ENCODE assay signal across 8 mouse cellular contexts in genomic region chr11:6389483-6389921, GRCm38 (mm10). TPM values are rescaled to one million over a fixed set of nuclear protein-coding genes. Genes with fewer than 3 reads are reported as not detected.
DNase-seq lines count a peak whose midpoint lies in the region; ATAC-seq and TF ChIP-seq lines count a peak whose summit lies in the region.

No protein-coding gene starts in this region.

- peak overlapping the region; percentile 85 for H3K4me2 ChIP-seq in kidney, embryonic 16.5 days (replicated peaks; ENCODE audit: low read depth, low read length)
- peak overlapping the region; percentile 82 for H3K4me2 ChIP-seq in midbrain, embryonic 13.5 days (replicated peaks)

- H3K27ac ChIP-seq in ES-Bruce4 (ENCODE audit: insufficient read depth, low read length): no peak overlapping the region
- peak overlapping the region; percentile 97 for H3K27ac ChIP-seq in kidney, embryonic 16.5 days (ENCODE audit: low read length)
- H3K27ac ChIP-seq in midbrain, embryonic 13.5 days: peak overlapping the region; percentile 95

- 0 out of 2 replicates have a peak, but pooled peaks have one; percentile 28 for ATAC-seq in erythroblast, adult 5-6 weeks (replicated peaks; ENCODE audit: low FRiP score, poor library complexity, severe bottlenecking)
- ATAC-seq in kidney, embryonic 16.5 days (ENCODE audit: low FRiP score, low TSS enrichment): no peak; the same call in 1 of the 2 replicates
- ATAC-seq in midbrain, embryonic 13.5 days: peak; percentile 49

- H3K4me3 ChIP-seq in ES-Bruce4 (ENCODE audit: low read depth, low read length): peak overlapping the region; percentile 99
- peak overlapping the region; percentile 95 for H3K4me3 ChIP-seq in kidney, embryonic 16.5 days (ENCODE audit: low read length)
- peak overlapping the region; percentile 96 for H3K4me3 ChIP-seq in midbrain, embryonic 13.5 days (replicated peaks)

- peak overlapping the region; percentile 96 for H3K9ac ChIP-seq in ES-Bruce4 (ENCODE audit: low read depth, poor library complexity, severe bottlenecking)
- H3K9ac ChIP-seq in kidney, embryonic 16.5 days (replicated peaks; ENCODE audit: low read length): peak overlapping the region; percentile 90
- H3K9ac ChIP-seq in midbrain, embryonic 13.5 days (replicated peaks): peak overlapping the region; percentile 97

- no peaks in the 10 kb centered on the region for H3K36me3 ChIP-seq in ES-Bruce4 (ENCODE audit: control insufficient read depth, insufficient read depth, low read length, poor library complexity, severe bottlenecking)
- H3K36me3 ChIP-seq in kidney, embryonic 16.5 days (ENCODE audit: insufficient read depth, low read length): no peaks in the 10 kb centered on the region
- peaks cover 28% of the 10 kb centered on the region for H3K36me3 ChIP-seq in midbrain, embryonic 13.5 days

- no peak for TF ChIP-seq EP300 in ES-Bruce4 (IDR thresholded peaks at IDR 0.05; ENCODE audit: insufficient read depth, low read depth, low read length)

- no peak for TF ChIP-seq POLR2A in ES-Bruce4 (IDR thresholded peaks at IDR 0.05; ENCODE audit: insufficient read depth, low read length)

- no peaks in the 10 kb centered on the region for H3K9me3 ChIP-seq in ES-Bruce4 (replicated peaks; ENCODE audit: control insufficient read depth, insufficient read depth, low read length, poor library complexity, severe bottlenecking)
- no peaks in the 10 kb centered on the region for H3K9me3 ChIP-seq in kidney, embryonic 16.5 days (ENCODE audit: low read length)
- H3K9me3 ChIP-seq in midbrain, embryonic 13.5 days: no peaks in the 10 kb centered on the region

- 1% methylated on average over 21 of the region's 43 CpGs for WGBS in kidney, embryonic 16.5 days
- under 1% methylated on average over 21 of the region's 43 CpGs for WGBS in midbrain, embryonic 13.5 days

- H3K4me1 ChIP-seq in ES-Bruce4 (ENCODE audit: control insufficient read depth, insufficient read depth, low read length): no peaks in the 10 kb centered on the region
- peaks cover 12% of the 10 kb centered on the region for H3K4me1 ChIP-seq in kidney, embryonic 16.5 days (ENCODE audit: insufficient read depth, low read length)
- H3K4me1 ChIP-seq in midbrain, embryonic 13.5 days (replicated peaks): peaks cover 27% of the 10 kb centered on the region

- H3K27me3 ChIP-seq in ES-Bruce4 (ENCODE audit: control insufficient read depth, insufficient read depth, low read length, poor library complexity, severe bottlenecking): no peaks in the 10 kb centered on the region
- no peaks in the 10 kb centered on the region for H3K27me3 ChIP-seq in kidney, embryonic 16.5 days (ENCODE audit: insufficient read depth, low read length)
- H3K27me3 ChIP-seq in midbrain, embryonic 13.5 days: no peaks in the 10 kb centered on the region

- TF ChIP-seq CTCF in ES-Bruce4 (IDR thresholded peaks at IDR 0.05; ENCODE audit: low read depth, low read length): no peak

- peak; percentile 49 for DNase-seq in cerebellum, adult 8-10 months
- no peak for DNase-seq in cerebellum, postnatal 36 days
- no peak for DNase-seq in ovary, postnatal 36 days (ENCODE audit: low spot score)
- no peak for DNase-seq in frontal cortex, postnatal 25 days (ENCODE audit: low spot score in 2 of 2)

RNA-seq across cellular contexts. Expression of gene Zmiz2, which starts 0.6 kb away (rescaled TPM):
- polyA plus RNA-seq in ES-Bruce4 (2011; ENCODE audit: insufficient read depth, insufficient read length, low read depth, missing spikeins): 51.5 and 59.4 TPM in 2 replicates
- 9.8 and 12.9 TPM in 2 replicates for total RNA-seq in erythroblast, adult 5-6 weeks (2015; ENCODE audit: low replicate concordance)
- 1.5 and 3.1 TPM in 2 replicates for total RNA-seq in erythroblast, adult 5-6 weeks (2017; ENCODE audit: low replicate concordance)
- 11.7 and 12.5 TPM in 2 replicates for polyA plus RNA-seq in kidney, embryonic 16.5 days (2015; fragmentation: Nextera tagmentation; extraction: Ambion mirVana)
- 32.9 and 33.6 TPM in 2 replicates for polyA plus RNA-seq in midbrain, embryonic 13.5 days (2015; fragmentation: Nextera tagmentation; extraction: Ambion mirVana)

RNA-seq across cellular contexts. Expression of gene Ppia, which starts 25.7 kb away (rescaled TPM):
- polyA plus RNA-seq in ES-Bruce4 (2011; ENCODE audit: insufficient read depth, insufficient read length, low read depth, missing spikeins): 2,132 and 2,301 TPM in 2 replicates
- 1,176 and 1,185 TPM in 2 replicates for total RNA-seq in erythroblast, adult 5-6 weeks (2015; ENCODE audit: low replicate concordance)
- total RNA-seq in erythroblast, adult 5-6 weeks (2017; ENCODE audit: low replicate concordance): 351 and 513 TPM in 2 replicates
- polyA plus RNA-seq in kidney, embryonic 16.5 days (2015; fragmentation: Nextera tagmentation; extraction: Ambion mirVana): 4,884 and 4,942 TPM in 2 replicates
- polyA plus RNA-seq in midbrain, embryonic 13.5 days (2015; fragmentation: Nextera tagmentation; extraction: Ambion mirVana): 3,782 and 3,914 TPM in 2 replicates

RNA-seq across cellular contexts. Expression of gene H2afv, which starts 54.7 kb away (rescaled TPM):
- polyA plus RNA-seq in ES-Bruce4 (2011; ENCODE audit: insufficient read depth, insufficient read length, low read depth, missing spikeins): 200 and 218 TPM in 2 replicates
- total RNA-seq in erythroblast, adult 5-6 weeks (2015; ENCODE audit: low replicate concordance): 53.3 and 54.0 TPM in 2 replicates
- 32.3 and 44.9 TPM in 2 replicates for total RNA-seq in erythroblast, adult 5-6 weeks (2017; ENCODE audit: low replicate concordance)
- polyA plus RNA-seq in kidney, embryonic 16.5 days (2015; fragmentation: Nextera tagmentation; extraction: Ambion mirVana): 560 and 596 TPM in 2 replicates
- 605 and 617 TPM in 2 replicates for polyA plus RNA-seq in midbrain, embryonic 13.5 days (2015; fragmentation: Nextera tagmentation; extraction: Ambion mirVana)
